Mouse (Mus musculus) left cerebral cortex, adult 18-20 months (tissue): Measurements from ENCODE around the gene AY761184. TPM values are rescaled to one million over a fixed set of nuclear protein-coding genes. Genes with fewer than 3 reads are reported as not detected.
"Not testable (repeated sequence)": the region's sequence is repeated elsewhere in the genome, so short reads cannot be mapped to it uniquely, and the experiment has no call there.

Source experiments
- DNase-seq, 2 experiments: peaks; one replicate each; pipeline ENCODE4 v3.0.0; 2021 to 2022; ENCODE audit warnings: low spot score in 2 of 2, mixed read lengths in 1 of 2
- long read RNA-seq, 2 experiments: library from polyadenylated mRNA; stranded (forward); transcript quantifications; one replicate each; pipeline ENCODE4 v2.0.0; 2021
- total RNA-seq, 2 experiments: library from RNA; stranded (reverse); gene quantifications; 2 replicates each; pipeline ENCODE4 v1.2.3; 2021

Gene AY761184
- not detected for total RNA-seq
- long read RNA-seq, experiment 1, result 0 reads
- long read RNA-seq, experiment 2, result 0 reads

GRCm38 (mm10) chr8:21703545-21703944 lies at the start of gene AY761184:
TSS of gene AY761184 (minus strand) at chr8:21703645.
- not testable (repeated sequence) for DNase-seq

- DNase-seq, result not testable (repeated sequence)
Measured at GRCm38 (mm10) chr8:21665497-21665896, 37.9 kb downstream of the AY761184 start, which contains the start of gene Defa34. TSS of gene Defa34 (plus strand) at chr8:21665797.

GRCm38 (mm10) chr8:21655480-21655879 lies 48.0 kb downstream of the AY761184 start, which contains the start of gene Defa17:
TSS of gene Defa17 (plus strand) at chr8:21655780.
- not testable (repeated sequence) for DNase-seq

Other genes with a start within 250 kb of the AY761184 start
- gene Gm7849, start 247.1 kb downstream of the AY761184 start, total RNA-seq, result not detected
- gene Defa20, start 194.4 kb downstream of the AY761184 start, total RNA-seq, result not detected
- not detected for gene Defa32, start 174.6 kb downstream of the AY761184 start, total RNA-seq
- gene Defa37, start 138.3 kb downstream of the AY761184 start, total RNA-seq, result not detected
- gene Defa28, start 120.6 kb downstream of the AY761184 start, total RNA-seq, result not detected
- gene Gm7861, start 109.1 kb downstream of the AY761184 start, total RNA-seq, result not detected
- not detected for gene Defa26, start 85.5 kb downstream of the AY761184 start, total RNA-seq
- gene Defa17, start 47.9 kb downstream of the AY761184 start, total RNA-seq, result not detected
- not detected for gene Defa34, start 37.8 kb downstream of the AY761184 start, total RNA-seq
- not detected for gene Defa24, start 30.8 kb upstream of the AY761184 start, total RNA-seq
- not detected for gene Defb50, start 119.9 kb upstream of the AY761184 start, total RNA-seq
- gene Defb2, start 136.3 kb upstream of the AY761184 start, total RNA-seq, result not detected
- gene Defb10, start 155.3 kb upstream of the AY761184 start, total RNA-seq, result not detected
- not detected for gene Defb9, start 181.8 kb upstream of the AY761184 start, total RNA-seq
- gene Defb11, start 202.8 kb upstream of the AY761184 start, total RNA-seq, result not detected
- gene Defb15, start 229.1 kb upstream of the AY761184 start, total RNA-seq, result not detected
- gene Defb35, start 234.7 kb upstream of the AY761184 start, total RNA-seq, result not detected
- gene Defb13, start 243.1 kb upstream of the AY761184 start, total RNA-seq, result not detected